Mouse (Mus musculus) adrenal gland (tissue): ENCODE results near the gene 1190005I06Rik.

ENCODE experiments used
- intact Hi-C: fragments of 180-260 bp; cut with DNase I; formaldehyde crosslinking; loops from one replicate; pipeline ENCODE4 v1.15.1; 2025

The 1190005I06Rik gene

GRCm38 (mm10) chr8:120667561-120668373 lies 20.3 kb upstream of the 1190005I06Rik start, which contains the start of the genes Gm27021 and Cox4i1:
Gene Gm27021 (minus strand): TSS chr8:120668079.
Gene Cox4i1 (plus strand): TSS chr8:120668222.
- intact Hi-C loops, result no loop called here

GRCm38 (mm10) chr8:120666807-120667470 lies 19.5 kb upstream of the 1190005I06Rik start:
- intact Hi-C loops, result no loop called here

- intact Hi-C loops, result no loop called here
Observed at GRCm38 (mm10) chr8:120665726-120666455, 18.5 kb upstream of the 1190005I06Rik start.

- intact Hi-C loops, result no loop called here
Observed at GRCm38 (mm10) chr8:120664566-120664965, 17.1 kb upstream of the 1190005I06Rik start.

- intact Hi-C loops, result no loop called here
Observed at GRCm38 (mm10) chr8:120657415-120657814, 10.0 kb upstream of the 1190005I06Rik start.

GRCm38 (mm10) chr8:120656322-120657052 lies 9.1 kb upstream of the 1190005I06Rik start:
- intact Hi-C loops, result no loop called here

- intact Hi-C loops, result no loop called here
Observed at GRCm38 (mm10) chr8:120644663-120645062, 2.8 kb downstream of the 1190005I06Rik start.

- intact Hi-C loops, result no loop called here
Observed at GRCm38 (mm10) chr8:120642031-120642662, 5.3 kb downstream of the 1190005I06Rik start.

- intact Hi-C loops, result no loop called here
Observed at GRCm38 (mm10) chr8:120641245-120641644, 6.2 kb downstream of the 1190005I06Rik start.

- intact Hi-C loops, result no loop called here
Observed at GRCm38 (mm10) chr8:120634329-120634839, 13.0 kb downstream of the 1190005I06Rik start.

GRCm38 (mm10) chr8:120633665-120634271 lies 13.7 kb downstream of the 1190005I06Rik start:
- intact Hi-C loops, result no loop called here

GRCm38 (mm10) chr8:120632969-120633664 lies 14.3 kb downstream of the 1190005I06Rik start:
- intact Hi-C loops, result no loop called here

GRCm38 (mm10) chr8:120631441-120632375 lies 15.7 kb downstream of the 1190005I06Rik start:
- intact Hi-C loops, result no loop called here

- intact Hi-C loops, result no loop called here
Observed at GRCm38 (mm10) chr8:120630848-120631247, 16.6 kb downstream of the 1190005I06Rik start.

GRCm38 (mm10) chr8:120630031-120630430 lies 17.4 kb downstream of the 1190005I06Rik start:
- intact Hi-C loops, result no loop called here

- intact Hi-C loops, result no loop called here
Observed at GRCm38 (mm10) chr8:120627298-120627697, 20.1 kb downstream of the 1190005I06Rik start.

- intact Hi-C loops, result no loop called here
Observed at GRCm38 (mm10) chr8:120626461-120626860, 21.0 kb downstream of the 1190005I06Rik start.

GRCm38 (mm10) chr8:120623608-120624007 lies 23.8 kb downstream of the 1190005I06Rik start:
- intact Hi-C loops, result no loop called here
